Mouse (Mus musculus) spleen, adult 2 months (tissue): ENCODE measurements around the gene Phc2. TPM values are rescaled to one million over a fixed set of nuclear protein-coding genes. Genes with fewer than 3 reads are reported as not detected.

Source experiments
- DNase-seq, 2 experiments: peaks; one replicate each; pipeline versions ENCODE4 v3.0.0 to v3.0.0-alpha.2; 2012 to 2021; ENCODE audit warnings: low spot score in 2 of 2, low read depth in 1 of 2
- H3K27ac ChIP-seq: fragments of 200-500 bp; 2 replicates; pipeline ENCODE4 v1.5.1; 2012; ENCODE audit warnings: low read length, inconsistent platforms; ENCODE audit not compliant: insufficient read depth
- H3K27me3 ChIP-seq: fragments of 200-500 bp; 2 replicates; pipeline ENCODE4 v1.6.1; 2012; ENCODE audit warnings: mild to moderate bottlenecking, moderate library complexity, low read length, inconsistent platforms; ENCODE audit not compliant: control insufficient read depth, insufficient read depth
- H3K36me3 ChIP-seq: fragments of 200-500 bp; 2 replicates; pipeline ENCODE4 v1.6.1; 2012; ENCODE audit warnings: mild to moderate bottlenecking, low read length, inconsistent platforms; ENCODE audit not compliant: control insufficient read depth, insufficient read depth
- H3K4me1 ChIP-seq: fragments of 200-500 bp; 2 replicates; pipeline ENCODE4 v1.6.1; 2011; ENCODE audit warnings: inconsistent platforms; ENCODE audit not compliant: control insufficient read depth, insufficient read depth, insufficient read length
- H3K4me3 ChIP-seq: fragments of 200-500 bp; 2 replicates; pipeline ENCODE4 v1.5.1; 2011; ENCODE audit warnings: mild to moderate bottlenecking, inconsistent platforms; ENCODE audit not compliant: insufficient read depth, insufficient read length; ENCODE audit errors: extremely low read depth
- CTCF ChIP-seq: fragments of 200-500 bp; IDR thresholded peaks from 2 replicates; pipeline ENCODE4 v1.5.1; 2011; ENCODE audit warnings: mild to moderate bottlenecking, inconsistent platforms; ENCODE audit not compliant: insufficient read depth, insufficient read length, insufficient replicate concordance; ENCODE audit errors: extremely low read depth
- POLR2A ChIP-seq: fragments of 200-500 bp; IDR thresholded peaks from 2 replicates; pipeline ENCODE4 v1.6.1; 2011; ENCODE audit warnings: low read depth, low read length, inconsistent platforms
- WGBS: fragments of 180-500 bp; shearing (Covaris S2); methylation state at CpG from one replicate; pipeline ENCODE4 v1.1.7; 2018; 5-methylcytosine and 5-hydroxymethylcytosine counted together
- polyA plus RNA-seq: library from polyadenylated mRNA; depleted of rRNA; stranded (reverse); fragments of >200 nt; gene quantifications from 2 replicates; pipeline ENCODE4 v1.2.3, GENCODE M21; 2012

Phc2 gene
- polyA plus RNA-seq, 1 experiment: 76.7 TPM

GRCm38 (mm10) chr4:128721061-128721648 is 66.7 kb downstream of the Phc2 start:
- Histone ChIP-seq H3K4me3 (no peak overlapping the region), H3K36me3 (peaks cover 3% of the 10 kb centered on the region; the same call in 1 of the 2 replicates), H3K4me1 (no peaks in the 10 kb centered on the region; the same call in 1 of the 2 replicates), H3K27ac (no peak overlapping the region), H3K27me3 (no peaks in the 10 kb centered on the region)
- DNase-seq: no peak
- WGBS: 96% methylated on average over 9 of the region's 9 CpGs
- TF ChIP-seq CTCF (no peak), POLR2A (no peak)

GRCm38 (mm10) chr4:128721761-128722160 is 67.3 kb downstream of the Phc2 start:
- Histone ChIP-seq H3K4me1 (peaks cover under 1% of the 10 kb centered on the region), H3K36me3 (peaks cover 3% of the 10 kb centered on the region; the same call in 1 of the 2 replicates)
- TF ChIP-seq POLR2A: no peak
- TF ChIP-seq CTCF: no peak

GRCm38 (mm10) chr4:128722932-128723331 is 68.4 kb downstream of the Phc2 start:
- DNase-seq: no peak
- TF ChIP-seq CTCF (no peak), POLR2A (no peak)
- peaks cover 1% of the 10 kb centered on the region; the same call in 1 of the 2 replicates for H3K36me3 ChIP-seq
- H3K4me3 ChIP-seq: no peak overlapping the region
- peaks cover 4% of the 10 kb centered on the region for H3K4me1 ChIP-seq
- no peaks in the 10 kb centered on the region for H3K27me3 ChIP-seq
- H3K27ac ChIP-seq: no peak overlapping the region
- 87% methylated on average over 8 of the region's 8 CpGs for WGBS

More at GRCm38 (mm10) chr4:128721761-128722160, 67.3 kb downstream of the Phc2 start:
- no peak for DNase-seq
- H3K27me3 ChIP-seq: no peaks in the 10 kb centered on the region
- 92% methylated on average over 4 of the region's 4 CpGs for WGBS
- no peak overlapping the region for H3K4me3 ChIP-seq
- no peak overlapping the region for H3K27ac ChIP-seq

GRCm38 (mm10) chr4:128723431-128723830 is 68.9 kb downstream of the Phc2 start:
- WGBS: 91% methylated on average over 13 of the region's 13 CpGs
- Histone ChIP-seq H3K27ac (0 out of 2 replicates have a peak overlapping the region, but pooled peaks have one; percentile 3), H3K4me1 (peaks cover 4% of the 10 kb centered on the region), H3K27me3 (no peaks in the 10 kb centered on the region), H3K4me3 (no peak overlapping the region), H3K36me3 (peaks cover 1% of the 10 kb centered on the region; the same call in 1 of the 2 replicates)
- TF ChIP-seq POLR2A: no peak
- TF ChIP-seq CTCF: no peak
- no peak for DNase-seq

- peak overlapping the region; percentile 3; the same call in 1 of the 2 replicates for H3K27ac ChIP-seq
- peaks cover 5% of the 10 kb centered on the region for H3K4me1 ChIP-seq
- H3K36me3 ChIP-seq: peaks cover 1% of the 10 kb centered on the region; the same call in 1 of the 2 replicates
- no peaks in the 10 kb centered on the region for H3K27me3 ChIP-seq
- DNase-seq: no peak
- WGBS: 82% methylated on average over 7 of the region's 7 CpGs
- no peak overlapping the region for H3K4me3 ChIP-seq
- TF ChIP-seq POLR2A (no peak), CTCF (no peak)
Observed at GRCm38 (mm10) chr4:128724059-128724458, 69.6 kb downstream of the Phc2 start.

GRCm38 (mm10) chr4:128727019-128727720 is 72.7 kb downstream of the Phc2 start:
- Histone ChIP-seq H3K27me3 (no peaks in the 10 kb centered on the region), H3K27ac (peak overlapping the region; percentile 92), H3K36me3 (peaks cover 1% of the 10 kb centered on the region; the same call in 1 of the 2 replicates), H3K4me3 (peak overlapping the region; percentile 92), H3K4me1 (peaks cover 15% of the 10 kb centered on the region)
- whole genome bisulfite sequencing: 7% methylated on average over 32 of the region's 68 CpGs
- DNase-seq: peak; percentile 55 to 87
- TF ChIP-seq POLR2A (peak; percentile 77), CTCF (no peak)

GRCm38 (mm10) chr4:128727721-128728430 is 73.4 kb downstream of the Phc2 start:
- H3K4me3 ChIP-seq: peak overlapping the region; percentile 92
- TF ChIP-seq POLR2A (no peak), CTCF (no peak)
- H3K36me3 ChIP-seq: peaks cover 1% of the 10 kb centered on the region; the same call in 1 of the 2 replicates
- peaks cover 16% of the 10 kb centered on the region for H3K4me1 ChIP-seq
- no peaks in the 10 kb centered on the region for H3K27me3 ChIP-seq
- H3K27ac ChIP-seq: peak overlapping the region; percentile 92
- DNase-seq: no peak
- WGBS: under 1% methylated on average over 63 of the region's 65 CpGs
